Mouse (Mus musculus) intestine, embryonic 14.5 days (tissue): ENCODE data around the gene Rhbdf1. TPM values are rescaled to one million over a fixed set of nuclear protein-coding genes. Genes with fewer than 3 reads are reported as not detected.

ENCODE experiments used
- ATAC-seq: fragments of 200-750 bp; cut with Nextera tagmentation; replicated peaks from 2 replicates; pipeline ENCODE4 v1.8.0; 2017; ENCODE audit warnings: low read depth, moderate number of reproducible peaks, moderate TSS enrichment, moderate library complexity; ENCODE audit not compliant: low FRiP score, low TSS enrichment
- DNase-seq: peaks from one replicate; pipeline ENCODE4 v3.0.0-alpha.2; 2018; ENCODE audit warnings: low spot score
- H3K27ac ChIP-seq: fragments of 300-500 bp; sonication (generic); 2 replicates; pipeline ENCODE4 v1.5.1; 2014; ENCODE audit warnings: low read depth, mild to moderate bottlenecking, control low read depth
- H3K27me3 ChIP-seq: fragments of 300-500 bp; sonication (generic); replicated peaks from 2 replicates; pipeline ENCODE4 v1.6.1; 2014; ENCODE audit warnings: low read length, control low read depth; ENCODE audit not compliant: control insufficient read depth, insufficient read depth
- H3K36me3 ChIP-seq: fragments of 300-500 bp; sonication (generic); 2 replicates; pipeline ENCODE4 v1.6.1; 2014; ENCODE audit warnings: low read length, control low read depth; ENCODE audit not compliant: control insufficient read depth, insufficient read depth
- H3K4me1 ChIP-seq: fragments of 300-500 bp; sonication (generic); replicated peaks from 2 replicates; pipeline ENCODE4 v1.6.1; 2014; ENCODE audit warnings: low read length, control low read depth, mixed read lengths; ENCODE audit not compliant: control insufficient read depth, insufficient read depth
- H3K4me2 ChIP-seq: fragments of 300-500 bp; sonication (generic); 2 replicates; pipeline ENCODE4 v1.6.1; 2014; ENCODE audit warnings: low read length
- H3K4me3 ChIP-seq: fragments of 300-500 bp; sonication (generic); 2 replicates; pipeline ENCODE4 v1.5.1; 2014; ENCODE audit warnings: low read depth, low read length, control low read depth, mixed read lengths
- H3K9ac ChIP-seq: fragments of 300-500 bp; sonication (generic); 2 replicates; pipeline ENCODE4 v1.6.1; 2014; ENCODE audit warnings: mild to moderate bottlenecking, low read length
- H3K9me3 ChIP-seq: fragments of 300-500 bp; sonication (generic); 2 replicates; pipeline ENCODE4 v1.6.1; 2016; ENCODE audit warnings: low read length, control low read depth; ENCODE audit not compliant: control insufficient read depth
- WGBS: fragments of 180-500 bp; shearing (Covaris S2); extraction: QIAGEN DNeasy Blood & Tissue Kit; methylation state at CpG from one replicate; pipeline ENCODE4 v1.1.7; 2014; 5-methylcytosine and 5-hydroxymethylcytosine counted together
- polyA plus RNA-seq: library from polyadenylated mRNA; unstranded; fragments of >200 nt; fragmentation: Nextera tagmentation; extraction: Ambion mirVana; gene quantifications from 2 replicates; pipeline ENCODE4 v1.2.1, GENCODE M21; 2014

The Rhbdf1 gene
- polyA plus RNA-seq, 1 experiment from 2014 or later: 57.9 TPM

DNA sequence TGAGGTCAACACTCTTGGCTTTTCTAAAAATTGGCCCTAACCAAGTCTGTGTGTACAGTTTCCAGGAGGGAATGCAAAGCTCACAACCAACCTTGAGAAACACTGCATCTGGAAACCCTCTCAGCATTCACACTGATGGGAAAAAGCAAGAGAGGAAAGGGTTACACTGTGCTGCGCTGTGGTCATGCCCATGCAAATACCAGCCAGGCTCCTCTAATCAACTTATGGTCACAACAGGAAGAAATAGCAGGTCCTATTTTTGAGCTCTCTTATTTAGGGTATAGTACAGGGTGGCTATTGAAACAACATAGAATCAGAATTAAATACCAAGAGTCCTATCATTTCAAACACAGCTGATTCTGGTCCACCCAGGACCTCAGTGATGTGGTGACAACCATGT is 22.5 kb upstream of the Rhbdf1 start:
- no peak overlapping the region for H3K27ac ChIP-seq
- H3K36me3 ChIP-seq: peaks cover 65% of the 10 kb centered on the region

DNA sequence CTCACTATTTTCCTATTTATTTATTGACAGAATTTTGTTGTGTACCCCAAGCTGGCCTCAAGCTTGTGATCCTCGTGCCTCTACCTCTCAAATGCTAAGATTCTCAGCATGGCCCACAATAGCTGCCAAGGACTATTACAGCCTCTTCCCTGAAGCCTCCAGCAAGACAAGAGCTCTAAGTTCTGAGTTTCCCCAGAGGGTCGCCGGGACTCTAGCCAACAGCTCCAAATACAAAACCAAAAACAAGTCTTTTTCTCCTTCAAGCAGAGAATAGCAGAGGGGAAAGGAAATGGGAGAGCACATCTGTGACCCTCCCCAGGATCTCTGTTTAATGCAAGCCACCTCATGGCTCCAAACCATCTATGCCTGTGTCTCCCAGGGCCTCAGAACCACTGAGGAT is 22.0 kb upstream of the Rhbdf1 start:
- WGBS: 83% methylated on average over 3 of the region's 3 CpGs

More for the DNA sequence above, 22.5 kb upstream of the Rhbdf1 start:
- H3K9me3 ChIP-seq: no peaks in the 10 kb centered on the region
- DNase-seq (no peak), ATAC-seq (no peak)
- no peaks in the 10 kb centered on the region for H3K27me3 ChIP-seq
- H3K4me2 ChIP-seq: no peak overlapping the region
- no peak overlapping the region for H3K9ac ChIP-seq
- no peak overlapping the region for H3K4me3 ChIP-seq
- H3K4me1 ChIP-seq: no peaks in the 10 kb centered on the region; the same call in 1 of the 2 replicates
- WGBS: 93% methylated on average over 1 of the region's 1 CpGs

GRCm38 (mm10) chr11:32243205-32243955 is 21.3 kb upstream of the Rhbdf1 start:
- no peak for ATAC-seq
- Histone ChIP-seq H3K9me3 (no peaks in the 10 kb centered on the region), H3K4me2 (no peak overlapping the region), H3K4me1 (no peaks in the 10 kb centered on the region; the same call in 1 of the 2 replicates), H3K27ac (no peak overlapping the region), H3K27me3 (no peaks in the 10 kb centered on the region), H3K36me3 (peaks cover 67% of the 10 kb centered on the region), H3K4me3 (no peak overlapping the region), H3K9ac (no peak overlapping the region)
- WGBS: 64% methylated on average over 7 of the region's 7 CpGs
- peak; percentile 39 for DNase-seq

More for the DNA sequence above, 22.0 kb upstream of the Rhbdf1 start:
- H3K9me3 ChIP-seq: no peaks in the 10 kb centered on the region
- H3K36me3 ChIP-seq: peaks cover 65% of the 10 kb centered on the region
- ATAC-seq (no peak), DNase-seq (no peak)
- no peaks in the 10 kb centered on the region for H3K27me3 ChIP-seq
- no peak overlapping the region for H3K9ac ChIP-seq
- no peak overlapping the region for H3K4me3 ChIP-seq
- H3K27ac ChIP-seq: no peak overlapping the region
- H3K4me2 ChIP-seq: no peak overlapping the region
- H3K4me1 ChIP-seq: no peaks in the 10 kb centered on the region; the same call in 1 of the 2 replicates

GRCm38 (mm10) chr11:32242209-32242608 is 20.1 kb upstream of the Rhbdf1 start:
- DNase-seq (peak; percentile 43), ATAC-seq (no peak)
- Histone ChIP-seq H3K27me3 (no peaks in the 10 kb centered on the region), H3K9me3 (no peaks in the 10 kb centered on the region), H3K4me1 (no peaks in the 10 kb centered on the region; the same call in 1 of the 2 replicates), H3K36me3 (peaks cover 55% of the 10 kb centered on the region), H3K4me3 (no peak overlapping the region), H3K4me2 (no peak overlapping the region), H3K27ac (no peak overlapping the region), H3K9ac (no peak overlapping the region)
- WGBS: 87% methylated on average over 3 of the region's 3 CpGs

DNA sequence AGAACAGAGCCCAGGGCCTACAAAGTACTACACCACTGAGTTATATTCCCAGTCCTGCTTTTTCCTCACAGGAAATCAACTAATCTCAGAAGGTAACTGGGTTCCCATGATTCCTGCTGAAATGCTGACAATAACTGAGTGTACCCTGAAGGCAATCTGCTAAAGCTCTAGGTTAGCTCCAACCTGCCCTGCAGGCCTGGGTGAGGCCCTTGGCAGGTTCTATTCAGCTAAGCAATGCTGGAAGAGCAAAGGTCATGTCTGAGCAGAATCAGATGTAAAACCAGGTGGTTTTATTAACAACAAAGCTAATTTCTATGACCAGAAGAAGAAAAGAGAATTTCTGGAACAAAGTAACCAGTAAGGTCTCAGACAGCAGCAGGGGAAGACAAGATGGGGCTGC is 19.3 kb upstream of the Rhbdf1 start:
- Histone ChIP-seq H3K27ac (no peak overlapping the region), H3K27me3 (no peaks in the 10 kb centered on the region), H3K4me3 (no peak overlapping the region), H3K4me1 (peaks cover 2% of the 10 kb centered on the region; the same call in 1 of the 2 replicates), H3K4me2 (no peak overlapping the region), H3K9ac (no peak overlapping the region), H3K36me3 (peaks cover 51% of the 10 kb centered on the region), H3K9me3 (no peaks in the 10 kb centered on the region)
- no peak for ATAC-seq
- peak; percentile 47 for DNase-seq

GRCm38 (mm10) chr11:32238093-32238860 is 16.2 kb upstream of the Rhbdf1 start:
- Histone ChIP-seq H3K4me2 (no peak overlapping the region), H3K4me3 (no peak overlapping the region), H3K9ac (no peak overlapping the region), H3K27me3 (no peaks in the 10 kb centered on the region), H3K4me1 (peaks cover 19% of the 10 kb centered on the region), H3K36me3 (peaks cover 59% of the 10 kb centered on the region), H3K9me3 (no peaks in the 10 kb centered on the region), H3K27ac (no peak overlapping the region)
- 68% methylated on average over 5 of the region's 5 CpGs for WGBS
- DNase-seq (peak; percentile 89), ATAC-seq (no peak; the same call in 1 of the 2 replicates)

DNA sequence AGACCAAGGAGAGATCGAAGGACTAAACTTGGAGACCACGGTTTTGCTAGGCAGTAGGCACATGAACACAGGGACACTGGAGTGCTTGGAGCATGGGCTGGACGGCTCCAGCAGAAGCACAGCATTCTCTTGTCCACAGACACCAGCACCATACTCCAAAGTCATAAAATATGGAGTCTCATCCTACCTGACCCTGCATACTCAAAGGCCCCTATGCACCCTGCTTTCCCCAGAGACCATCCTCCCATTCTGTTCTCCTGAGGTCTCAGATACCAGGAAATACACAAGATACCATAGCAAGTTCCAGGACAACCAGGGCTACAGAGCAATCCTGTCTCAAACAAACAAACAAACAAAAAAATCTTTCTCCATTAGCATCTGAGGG is 15.3 kb upstream of the Rhbdf1 start:
- ATAC-seq (no peak), DNase-seq (no peak)
- 94% methylated on average over 3 of the region's 3 CpGs for WGBS
- H3K4me3 ChIP-seq: no peak overlapping the region
- no peak overlapping the region for H3K27ac ChIP-seq
- no peak overlapping the region for H3K9ac ChIP-seq
- no peak overlapping the region for H3K4me2 ChIP-seq
- H3K4me1 ChIP-seq: peaks cover 19% of the 10 kb centered on the region
- H3K36me3 ChIP-seq: peaks cover 67% of the 10 kb centered on the region
- H3K27me3 ChIP-seq: no peaks in the 10 kb centered on the region
- no peaks in the 10 kb centered on the region for H3K9me3 ChIP-seq

- peak; percentile 78 for DNase-seq
- no peaks in the 10 kb centered on the region for H3K9me3 ChIP-seq
- H3K27ac ChIP-seq: no peak overlapping the region
- ATAC-seq: no peak
- no peak overlapping the region for H3K4me2 ChIP-seq
- H3K9ac ChIP-seq: no peak overlapping the region
- H3K4me1 ChIP-seq: peaks cover 19% of the 10 kb centered on the region
- H3K27me3 ChIP-seq: no peaks in the 10 kb centered on the region
- no peak overlapping the region for H3K4me3 ChIP-seq
- H3K36me3 ChIP-seq: peaks cover 67% of the 10 kb centered on the region
- 66% methylated on average over 9 of the region's 9 CpGs for WGBS
These were observed 14.8 kb upstream of the Rhbdf1 start for GRCm38 (mm10) chr11:32236712-32237410.
